ENCODE assay signal across 8 mouse cellular contexts in the genomic region with DNA sequence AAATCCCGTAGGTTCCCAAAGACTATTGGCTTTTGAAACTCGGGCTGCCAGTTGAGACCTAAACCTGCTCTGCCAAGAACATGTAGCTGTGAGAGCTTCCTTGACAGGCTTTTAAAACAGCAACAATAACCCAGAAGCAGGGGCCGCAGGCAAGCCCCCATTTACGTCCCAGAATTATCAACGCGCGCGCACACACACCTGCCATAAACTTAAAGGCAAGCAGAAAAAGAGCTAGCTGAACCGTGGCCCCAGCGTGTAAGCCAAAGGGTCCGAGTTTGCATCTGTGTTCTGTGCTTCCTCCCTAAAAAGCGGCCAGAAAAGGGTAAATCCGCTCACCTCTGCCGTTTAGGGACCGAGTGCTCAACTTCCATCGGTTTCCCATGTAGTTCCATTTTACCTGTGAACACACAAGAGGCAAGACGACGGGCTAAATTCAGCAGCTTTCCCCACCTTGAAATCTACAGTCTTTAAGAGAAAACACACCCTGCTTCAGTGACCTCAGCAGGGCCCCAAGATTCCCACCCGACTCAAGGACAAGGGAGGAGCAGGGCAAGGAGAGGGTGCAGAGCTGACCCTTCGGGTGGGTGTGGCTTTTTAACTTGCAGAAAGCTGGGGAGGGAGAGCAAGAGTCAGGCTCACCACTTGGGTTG. TPM values are rescaled to one million over a fixed set of nuclear protein-coding genes. Genes with fewer than 3 reads are reported as not detected.
A peak's percentile ranks its signal among the peaks of the same experiment; 100 is the strongest.
DNase-seq lines count a peak whose midpoint lies in the region; ATAC-seq and TF ChIP-seq lines count a peak whose summit lies in the region.

No protein-coding gene starts in this region.

- WGBS in forebrain, embryonic 12.5 days: 2% methylated on average over 20 of the region's 20 CpGs
- 1% methylated on average over 20 of the region's 20 CpGs for WGBS in limb, embryonic 14.5 days
- 2% methylated on average over 20 of the region's 20 CpGs for WGBS in stomach, embryonic 14.5 days

- DNase-seq in limb, embryonic 14.5 days (ENCODE audit: low spot score): no peak
- DNase-seq in adrenal gland, postnatal 4 days (ENCODE audit: low spot score in 2 of 2): no peak
- no peak for DNase-seq in adrenal gland, adult 2 months
- no peak for DNase-seq in testis, postnatal 14 days (ENCODE audit: low spot score)

- peak overlapping the region; percentile 95 for H3K4me3 ChIP-seq in megakaryocyte, embryonic 14.5 days (replicated peaks)
- peak overlapping the region; percentile 88 for H3K4me3 ChIP-seq in forebrain, embryonic 12.5 days (replicated peaks)
- peak overlapping the region; percentile 87 for H3K4me3 ChIP-seq in limb, embryonic 14.5 days (replicated peaks; ENCODE audit: low read length)
- peak overlapping the region; percentile 95 for H3K4me3 ChIP-seq in stomach, embryonic 14.5 days (ENCODE audit: low read depth, low read length)

- H3K9ac ChIP-seq in forebrain, embryonic 12.5 days: peak overlapping the region; percentile 96
- peak overlapping the region; percentile 92 for H3K9ac ChIP-seq in limb, embryonic 14.5 days (ENCODE audit: low read depth, low read length, severe bottlenecking)
- peak overlapping the region; percentile 99 for H3K9ac ChIP-seq in stomach, embryonic 14.5 days (replicated peaks; ENCODE audit: low read depth, low read length)

- H3K27me3 ChIP-seq in megakaryocyte, embryonic 14.5 days (replicated peaks): no peaks in the 10 kb centered on the region
- H3K27me3 ChIP-seq in forebrain, embryonic 12.5 days: no peaks in the 10 kb centered on the region
- H3K27me3 ChIP-seq in limb, embryonic 14.5 days (ENCODE audit: control insufficient read depth, insufficient read depth, low read length): no peaks in the 10 kb centered on the region
- H3K27me3 ChIP-seq in stomach, embryonic 14.5 days (ENCODE audit: control insufficient read depth, insufficient read depth, low read length): no peaks in the 10 kb centered on the region

- peaks cover 9% of the 10 kb centered on the region for H3K36me3 ChIP-seq in megakaryocyte, embryonic 14.5 days (replicated peaks; ENCODE audit: low read length)
- peaks cover 15% of the 10 kb centered on the region for H3K36me3 ChIP-seq in forebrain, embryonic 12.5 days (replicated peaks)
- H3K36me3 ChIP-seq in limb, embryonic 14.5 days (ENCODE audit: control insufficient read depth, insufficient read depth, low read length): peaks cover 3% of the 10 kb centered on the region; the same call in 1 of the 2 replicates
- 0 out of 2 replicates have a peak, but pooled peaks cover 2% of the 10 kb centered on the region for H3K36me3 ChIP-seq in stomach, embryonic 14.5 days (ENCODE audit: control insufficient read depth, insufficient read depth, low read length)

- H3K4me1 ChIP-seq in megakaryocyte, embryonic 14.5 days: peaks cover 51% of the 10 kb centered on the region
- peaks cover 44% of the 10 kb centered on the region for H3K4me1 ChIP-seq in forebrain, embryonic 12.5 days
- peaks cover 35% of the 10 kb centered on the region for H3K4me1 ChIP-seq in limb, embryonic 14.5 days (ENCODE audit: control insufficient read depth, insufficient read depth, low read length)
- peaks cover 37% of the 10 kb centered on the region for H3K4me1 ChIP-seq in stomach, embryonic 14.5 days (ENCODE audit: control insufficient read depth, insufficient read depth, low read length)

- peak overlapping the region; percentile 93 for H3K4me2 ChIP-seq in forebrain, embryonic 12.5 days
- peak overlapping the region; percentile 55 for H3K4me2 ChIP-seq in limb, embryonic 14.5 days (replicated peaks; ENCODE audit: low read depth, low read length, severe bottlenecking)
- H3K4me2 ChIP-seq in stomach, embryonic 14.5 days (replicated peaks; ENCODE audit: low read depth, low read length): peak overlapping the region; percentile 89

- TF ChIP-seq POLR2A in limb, embryonic 14.5 days (IDR thresholded peaks at IDR 0.05; ENCODE audit: borderline replicate concordance, extremely low read depth, insufficient read depth, insufficient read length): no peak

- no peaks in the 10 kb centered on the region for H3K9me3 ChIP-seq in megakaryocyte, embryonic 14.5 days
- no peaks in the 10 kb centered on the region for H3K9me3 ChIP-seq in forebrain, embryonic 12.5 days
- H3K9me3 ChIP-seq in limb, embryonic 14.5 days (ENCODE audit: control insufficient read depth, low read length): no peaks in the 10 kb centered on the region
- no peaks in the 10 kb centered on the region for H3K9me3 ChIP-seq in stomach, embryonic 14.5 days (ENCODE audit: control insufficient read depth, low read depth, low read length)

- H3K27ac ChIP-seq in forebrain, embryonic 12.5 days: peak overlapping the region; percentile 99
- H3K27ac ChIP-seq in limb, embryonic 14.5 days (replicated peaks; ENCODE audit: low read depth, low read length): peak overlapping the region; percentile 98
- peak overlapping the region; percentile 98 for H3K27ac ChIP-seq in stomach, embryonic 14.5 days (ENCODE audit: low read length)

- ATAC-seq in megakaryocyte, adult 5-6 weeks (ENCODE audit: poor library complexity, severe bottlenecking): no peak
- ATAC-seq in forebrain, embryonic 12.5 days (ENCODE audit: low FRiP score): no peak
- ATAC-seq in limb, embryonic 14.5 days (ENCODE audit: low FRiP score, low read depth): no peak
- no peak for ATAC-seq in stomach, embryonic 14.5 days (ENCODE audit: insufficient number of reproducible peaks, insufficient read depth, low FRiP score, low read depth)

RNA-seq across cellular contexts. Expression of gene Igf2bp3, which starts 1.7 kb away (rescaled TPM):
- 0.39 and 11.9 TPM in 2 replicates for polyA plus RNA-seq in megakaryocyte, embryonic 14.5 days (2012; ENCODE audit: insufficient read depth, low replicate concordance)
- 0.02 and 0.05 TPM in 2 replicates for total RNA-seq in megakaryocyte, adult 5-6 weeks (2015)
- total RNA-seq in megakaryocyte, adult 5-6 weeks (2017): not detected in 2 replicates
- polyA plus RNA-seq in forebrain, embryonic 12.5 days (2016; fragmentation: Nextera tagmentation; extraction: Ambion mirVana): 98.9 and 107 TPM in 2 replicates
- 28.4 and 34.6 TPM in 2 replicates for polyA plus RNA-seq in limb, embryonic 14.5 days (2012; rRNA removed)
- polyA plus RNA-seq in limb, embryonic 14.5 days (2014; fragmentation: Nextera tagmentation; extraction: Ambion mirVana): 60.8 and 71.0 TPM in 2 replicates
- 85.5 and 86.8 TPM in 2 replicates for polyA plus RNA-seq in stomach, embryonic 14.5 days (2014; fragmentation: Nextera tagmentation; extraction: Ambion mirVana)
- 10 to 100 TPM; 16.9 to 17.5 TPM for total RNA-seq in adrenal gland, postnatal 4 days (2021)
- total RNA-seq in adrenal gland, adult 2 months (2021): under 1 TPM; 0.17 to 0.20 TPM
- polyA plus RNA-seq in adrenal gland, adult 2 months (2012; rRNA removed): 0.02 TPM in 1 of 2 replicates, not detected in the other

RNA-seq across cellular contexts. Expression of gene Tra2a, which starts 50.8 kb away (rescaled TPM):
- 12.2 TPM in 1 of 2 replicates, not detected in the other for polyA plus RNA-seq in megakaryocyte, embryonic 14.5 days (2012; ENCODE audit: insufficient read depth, low replicate concordance)
- total RNA-seq in megakaryocyte, adult 5-6 weeks (2015): 124 and 144 TPM in 2 replicates
- 98.9 and 106 TPM in 2 replicates for total RNA-seq in megakaryocyte, adult 5-6 weeks (2017)
- 164 and 168 TPM in 2 replicates for polyA plus RNA-seq in forebrain, embryonic 12.5 days (2016; fragmentation: Nextera tagmentation; extraction: Ambion mirVana)
- polyA plus RNA-seq in limb, embryonic 14.5 days (2012; rRNA removed): 190 and 210 TPM in 2 replicates
- polyA plus RNA-seq in limb, embryonic 14.5 days (2014; fragmentation: Nextera tagmentation; extraction: Ambion mirVana): 43.3 and 50.9 TPM in 2 replicates
- polyA plus RNA-seq in stomach, embryonic 14.5 days (2014; fragmentation: Nextera tagmentation; extraction: Ambion mirVana): 61.2 and 65.1 TPM in 2 replicates
- 10 to 100 TPM; 58.7 to 63.1 TPM for total RNA-seq in adrenal gland, postnatal 4 days (2021)
- total RNA-seq in adrenal gland, adult 2 months (2021): 10 to 100 TPM; 38.5 to 88.4 TPM
- 15.6 and 17.5 TPM in 2 replicates for polyA plus RNA-seq in adrenal gland, adult 2 months (2012; rRNA removed)
